Mouse (Mus musculus) heart, adult 2 months (tissue): ENCODE measurements at regions not wholly inside any gene's neighbourhood (a gene's known extent, or its start where the extent isn't known, plus 50 kb on each side); places are given as distances from the start of the nearest gene placed in this dataset.

Source experiments
- CTCF ChIP-seq: fragments of 200-600 bp; IDR thresholded peaks from 2 replicates; pipeline ENCODE4 v1.8.1; 2022; ENCODE audit warnings: antibody characterized with exemption, mild to moderate bottlenecking, moderate library complexity
- EP300 ChIP-seq: fragments of 200-500 bp; IDR thresholded peaks from 2 replicates; pipeline ENCODE4 v1.6.1; 2011; ENCODE audit warnings: low read depth, low read length, control low read depth; ENCODE audit not compliant: insufficient read depth

GRCm38 (mm10) chr17:68210313-68211254, 63.0 kb upstream of the L3mbtl4 start:
- TF ChIP-seq CTCF (no peak), EP300 (no peak)
